Mouse (Mus musculus): ENCODE measurements around the gene Dcaf6. TPM values are rescaled to one million over a fixed set of nuclear protein-coding genes. Genes with fewer than 3 reads are reported as not detected.

Gene Dcaf6
- polyA plus RNA-seq, 1 experiment from 2014 or later: 17.0 TPM

- no peak overlapping the region for H3K9ac ChIP-seq
- 84% methylated on average over 13 of the region's 13 CpGs for WGBS
- no peaks in the 10 kb centered on the region for H3K9me3 ChIP-seq (ENCODE audit: control insufficient read depth, low read length)
- peaks cover 87% of the 10 kb centered on the region for H3K36me3 ChIP-seq (replicated peaks; ENCODE audit: control insufficient read depth, insufficient read depth)
- no peak for DNase-seq (ENCODE audit: low spot score)
- H3K27ac ChIP-seq: no peak overlapping the region
- H3K4me2 ChIP-seq (replicated peaks): no peak overlapping the region
- no peaks in the 10 kb centered on the region for H3K4me1 ChIP-seq (replicated peaks; ENCODE audit: control insufficient read depth, insufficient read depth, low read length)
- H3K4me3 ChIP-seq (replicated peaks; ENCODE audit: low read length): no peak overlapping the region
- no peak for ATAC-seq (ENCODE audit: low FRiP score)
- H3K27me3 ChIP-seq (ENCODE audit: control insufficient read depth, insufficient read depth, low read length): no peaks in the 10 kb centered on the region
These were observed 138.8 kb downstream of the Dcaf6 start for GRCm38 (mm10) chr1:165321393-165321861.

DNA sequence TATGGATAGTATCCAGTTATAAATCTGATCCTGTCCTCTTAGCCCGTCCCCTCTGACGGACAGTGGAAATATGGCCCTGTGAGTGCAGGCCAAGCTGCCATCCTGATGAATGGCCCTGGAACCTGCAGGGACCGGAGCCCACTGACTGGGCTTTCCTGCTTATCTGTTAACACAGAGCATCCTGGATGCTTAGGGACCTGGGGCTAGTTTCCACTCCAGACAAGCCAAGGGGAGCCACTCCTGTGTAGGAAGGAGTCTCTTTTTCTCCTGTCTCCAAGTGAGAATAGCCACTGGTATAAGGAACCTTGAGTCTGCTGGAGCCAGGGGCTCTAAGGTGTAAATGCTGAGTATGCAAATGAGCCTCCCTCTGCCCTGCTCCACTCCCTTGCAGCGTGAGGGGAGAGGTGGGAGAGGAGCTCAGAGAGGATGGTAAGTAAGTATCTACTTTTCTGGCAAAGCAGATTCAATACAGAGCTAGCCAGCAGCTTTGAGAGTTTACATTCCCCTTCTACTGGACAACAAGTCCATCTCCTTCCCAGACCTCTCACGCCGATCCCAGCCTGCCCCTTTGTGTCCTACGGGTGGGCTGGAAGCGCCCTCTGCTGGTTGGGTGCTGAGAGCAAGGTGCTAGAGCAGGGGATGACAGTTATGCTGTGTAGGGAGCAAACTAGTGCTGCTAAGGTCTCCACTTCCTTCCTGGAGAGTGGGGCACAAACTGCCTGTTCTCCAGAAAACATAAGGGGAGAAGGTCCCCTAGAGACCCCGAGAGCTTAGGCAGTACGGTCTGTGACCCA, 139.9 kb downstream of the Dcaf6 start:
- Histone ChIP-seq H3K9me3 (ENCODE audit: control insufficient read depth, low read length) (no peaks in the 10 kb centered on the region), H3K27ac (no peak overlapping the region), H3K4me1 (replicated peaks; ENCODE audit: control insufficient read depth, insufficient read depth, low read length) (no peaks in the 10 kb centered on the region), H3K27me3 (ENCODE audit: control insufficient read depth, insufficient read depth, low read length) (no peaks in the 10 kb centered on the region), H3K4me2 (replicated peaks) (no peak overlapping the region), H3K9ac (no peak overlapping the region), H3K36me3 (replicated peaks; ENCODE audit: control insufficient read depth, insufficient read depth) (peaks cover 81% of the 10 kb centered on the region), H3K4me3 (replicated peaks; ENCODE audit: low read length) (no peak overlapping the region)
- DNase-seq (ENCODE audit: low spot score) (peak; percentile 62), ATAC-seq (ENCODE audit: low FRiP score) (peak; percentile 61)
- 41% methylated on average over 10 of the region's 10 CpGs for WGBS

DNA sequence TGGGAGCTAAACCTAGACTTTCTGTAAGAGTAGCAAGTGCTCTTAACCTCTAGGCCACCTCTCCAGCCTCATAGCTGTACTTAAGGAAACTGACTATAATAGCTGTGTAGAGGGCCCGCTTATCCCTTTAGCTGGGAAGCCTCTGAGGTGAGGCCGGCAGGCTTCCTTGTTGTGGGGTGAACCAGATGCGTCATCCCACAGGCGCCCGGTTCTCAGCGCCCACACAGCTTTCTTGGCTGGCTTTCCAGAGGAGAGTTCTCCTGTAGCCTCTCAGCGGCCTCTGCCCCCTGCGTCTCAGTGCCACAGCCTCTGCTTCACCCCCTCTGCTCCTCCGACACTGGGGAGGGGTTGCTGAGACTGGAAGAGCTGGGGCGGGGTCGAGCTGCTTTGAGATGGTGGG, 143.9 kb downstream of the Dcaf6 start:
- H3K27ac ChIP-seq: no peak overlapping the region
- ATAC-seq (ENCODE audit: low FRiP score) (no peak), DNase-seq (ENCODE audit: low spot score) (no peak)
- 42% methylated on average over 11 of the region's 11 CpGs for WGBS
- peaks cover 68% of the 10 kb centered on the region for H3K36me3 ChIP-seq (replicated peaks; ENCODE audit: control insufficient read depth, insufficient read depth)
- no peaks in the 10 kb centered on the region for H3K9me3 ChIP-seq (ENCODE audit: control insufficient read depth, low read length)
- no peak overlapping the region for H3K4me3 ChIP-seq (replicated peaks; ENCODE audit: low read length)
- H3K27me3 ChIP-seq (ENCODE audit: control insufficient read depth, insufficient read depth, low read length): no peaks in the 10 kb centered on the region
- no peaks in the 10 kb centered on the region for H3K4me1 ChIP-seq (replicated peaks; ENCODE audit: control insufficient read depth, insufficient read depth, low read length)
- H3K9ac ChIP-seq: no peak overlapping the region
- no peak overlapping the region for H3K4me2 ChIP-seq (replicated peaks)

GRCm38 (mm10) chr1:165308180-165308579, 152.1 kb downstream of the Dcaf6 start:
- no peak overlapping the region for H3K4me3 ChIP-seq (replicated peaks; ENCODE audit: low read length)
- H3K4me1 ChIP-seq (replicated peaks; ENCODE audit: control insufficient read depth, insufficient read depth, low read length): no peaks in the 10 kb centered on the region
- 82% methylated on average over 11 of the region's 11 CpGs for WGBS
- ATAC-seq (ENCODE audit: low FRiP score) (no peak), DNase-seq (ENCODE audit: low spot score) (no peak)
- H3K9ac ChIP-seq: no peak overlapping the region
- H3K4me2 ChIP-seq (replicated peaks): no peak overlapping the region
- H3K9me3 ChIP-seq (ENCODE audit: control insufficient read depth, low read length): no peaks in the 10 kb centered on the region
- no peaks in the 10 kb centered on the region for H3K27me3 ChIP-seq (ENCODE audit: control insufficient read depth, insufficient read depth, low read length)
- peaks cover 63% of the 10 kb centered on the region for H3K36me3 ChIP-seq (replicated peaks; ENCODE audit: control insufficient read depth, insufficient read depth)
- H3K27ac ChIP-seq: no peak overlapping the region

DNA sequence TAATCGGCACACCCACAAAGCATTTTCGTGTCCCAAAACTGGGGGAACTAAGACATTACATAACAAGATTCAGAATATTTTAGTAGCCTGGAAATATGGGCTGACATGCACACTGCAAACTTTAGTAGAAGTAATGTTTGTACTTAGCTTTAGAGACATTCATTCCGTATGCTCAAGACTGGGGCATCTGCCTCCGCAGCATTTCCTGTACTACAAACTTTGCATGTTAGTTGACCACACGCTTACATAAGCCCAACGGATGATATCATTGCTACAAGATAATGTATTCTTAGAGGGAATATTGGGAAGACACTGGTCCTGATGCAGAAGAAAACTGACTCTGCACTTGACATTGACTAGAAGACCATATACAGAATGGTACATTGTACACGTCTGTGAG, 155.9 kb downstream of the Dcaf6 start:
- WGBS: 96% methylated on average over 7 of the region's 7 CpGs
- DNase-seq (ENCODE audit: low spot score) (no peak), ATAC-seq (ENCODE audit: low FRiP score) (no peak)
- Histone ChIP-seq H3K4me3 (replicated peaks; ENCODE audit: low read length) (no peak overlapping the region), H3K4me2 (replicated peaks) (no peak overlapping the region), H3K9me3 (ENCODE audit: control insufficient read depth, low read length) (no peaks in the 10 kb centered on the region), H3K9ac (no peak overlapping the region), H3K27me3 (ENCODE audit: control insufficient read depth, insufficient read depth, low read length) (no peaks in the 10 kb centered on the region), H3K36me3 (replicated peaks; ENCODE audit: control insufficient read depth, insufficient read depth) (peaks cover 32% of the 10 kb centered on the region), H3K4me1 (replicated peaks; ENCODE audit: control insufficient read depth, insufficient read depth, low read length) (0 out of 2 replicates have a peak, but pooled peaks cover 6% of the 10 kb centered on the region), H3K27ac (no peak overlapping the region)

DNA sequence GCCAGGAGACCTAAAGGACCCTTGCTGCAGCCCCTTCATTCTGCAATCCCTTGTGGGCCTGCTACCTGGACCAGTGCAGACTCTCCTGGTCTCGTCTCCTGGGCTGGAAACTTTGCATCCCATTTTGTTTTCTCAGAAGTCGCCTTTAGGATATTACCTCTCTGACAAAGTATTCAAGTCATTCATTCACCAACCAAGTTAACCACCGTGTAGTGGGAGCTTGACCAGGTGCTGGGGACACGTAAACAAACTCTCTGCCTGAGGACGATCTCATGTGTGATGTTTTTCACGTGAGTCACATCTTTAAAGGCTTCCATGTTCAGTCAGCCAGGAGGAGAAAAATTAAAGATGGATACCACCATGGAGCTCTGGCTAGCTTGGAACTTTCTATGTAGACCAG, 157.1 kb downstream of the Dcaf6 start:
- H3K4me1 ChIP-seq (replicated peaks; ENCODE audit: control insufficient read depth, insufficient read depth, low read length): 0 out of 2 replicates have a peak, but pooled peaks cover 6% of the 10 kb centered on the region
- H3K4me2 ChIP-seq (replicated peaks): no peak overlapping the region
- H3K27ac ChIP-seq: 0 out of 2 replicates have a peak overlapping the region, but pooled peaks have one; percentile 16
- DNase-seq (ENCODE audit: low spot score): no peak
- WGBS: 93% methylated on average over 6 of the region's 6 CpGs
- H3K36me3 ChIP-seq (replicated peaks; ENCODE audit: control insufficient read depth, insufficient read depth): peaks cover 24% of the 10 kb centered on the region
- H3K4me3 ChIP-seq (replicated peaks; ENCODE audit: low read length): no peak overlapping the region
- no peak for ATAC-seq (ENCODE audit: low FRiP score)
- no peak overlapping the region for H3K9ac ChIP-seq
- no peaks in the 10 kb centered on the region for H3K27me3 ChIP-seq (ENCODE audit: control insufficient read depth, insufficient read depth, low read length)
- no peaks in the 10 kb centered on the region for H3K9me3 ChIP-seq (ENCODE audit: control insufficient read depth, low read length)

- H3K4me3 ChIP-seq (replicated peaks; ENCODE audit: low read length): no peak overlapping the region
- 0 out of 2 replicates have a peak, but pooled peaks cover 6% of the 10 kb centered on the region for H3K4me1 ChIP-seq (replicated peaks; ENCODE audit: control insufficient read depth, insufficient read depth, low read length)
- DNase-seq (ENCODE audit: low spot score) (peak; percentile 66), ATAC-seq (ENCODE audit: low FRiP score) (peak; percentile 72)
- no peak overlapping the region for H3K4me2 ChIP-seq (replicated peaks)
- WGBS: 67% methylated on average over 13 of the region's 13 CpGs
- H3K9me3 ChIP-seq (ENCODE audit: control insufficient read depth, low read length): no peaks in the 10 kb centered on the region
- no peak overlapping the region for H3K9ac ChIP-seq
- 0 out of 2 replicates have a peak overlapping the region, but pooled peaks have one; percentile 16 for H3K27ac ChIP-seq
- H3K27me3 ChIP-seq (ENCODE audit: control insufficient read depth, insufficient read depth, low read length): no peaks in the 10 kb centered on the region
- H3K36me3 ChIP-seq (replicated peaks; ENCODE audit: control insufficient read depth, insufficient read depth): peaks cover 22% of the 10 kb centered on the region
These were observed 157.6 kb downstream of the Dcaf6 start for GRCm38 (mm10) chr1:165302455-165303208.

- Histone ChIP-seq H3K9me3 (ENCODE audit: control insufficient read depth, low read length) (no peaks in the 10 kb centered on the region), H3K4me1 (replicated peaks; ENCODE audit: control insufficient read depth, insufficient read depth, low read length) (0 out of 2 replicates have a peak, but pooled peaks cover 6% of the 10 kb centered on the region), H3K4me2 (replicated peaks) (no peak overlapping the region), H3K27ac (no peak overlapping the region), H3K36me3 (replicated peaks; ENCODE audit: control insufficient read depth, insufficient read depth) (peaks cover 15% of the 10 kb centered on the region; the same call in 1 of the 2 replicates), H3K4me3 (replicated peaks; ENCODE audit: low read length) (no peak overlapping the region), H3K9ac (no peak overlapping the region), H3K27me3 (ENCODE audit: control insufficient read depth, insufficient read depth, low read length) (no peaks in the 10 kb centered on the region)
- no peak for DNase-seq (ENCODE audit: low spot score)
- ATAC-seq (ENCODE audit: low FRiP score): no peak
- WGBS: 83% methylated on average over 2 of the region's 2 CpGs
These were observed 158.7 kb downstream of the Dcaf6 start for GRCm38 (mm10) chr1:165301567-165301966.

DNA sequence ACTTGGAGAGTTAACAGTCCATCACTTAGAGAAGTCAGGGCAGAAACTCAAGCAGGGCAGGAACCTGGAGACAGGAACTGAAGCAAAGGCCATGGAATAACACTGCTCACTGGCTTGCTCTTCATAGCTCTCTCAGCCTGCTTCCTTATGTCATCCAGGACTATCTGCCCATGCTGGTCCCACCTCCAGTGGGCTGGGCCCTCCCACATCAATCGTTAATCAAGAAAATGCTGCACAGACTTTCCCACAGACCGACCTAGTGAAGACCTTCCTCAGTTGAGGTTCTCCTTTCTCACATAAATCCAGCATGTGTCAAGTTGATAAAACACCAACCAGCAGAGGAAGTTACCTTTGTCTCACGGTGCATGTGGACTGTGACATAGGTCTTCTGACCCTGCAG, 159.2 kb downstream of the Dcaf6 start:
- Histone ChIP-seq H3K36me3 (replicated peaks; ENCODE audit: control insufficient read depth, insufficient read depth) (peaks cover 15% of the 10 kb centered on the region; the same call in 1 of the 2 replicates), H3K4me3 (replicated peaks; ENCODE audit: low read length) (no peak overlapping the region), H3K9ac (no peak overlapping the region), H3K9me3 (ENCODE audit: control insufficient read depth, low read length) (no peaks in the 10 kb centered on the region), H3K4me2 (replicated peaks) (no peak overlapping the region), H3K27me3 (ENCODE audit: control insufficient read depth, insufficient read depth, low read length) (no peaks in the 10 kb centered on the region), H3K4me1 (replicated peaks; ENCODE audit: control insufficient read depth, insufficient read depth, low read length) (0 out of 2 replicates have a peak, but pooled peaks cover 6% of the 10 kb centered on the region), H3K27ac (no peak overlapping the region)
- 88% methylated on average over 3 of the region's 3 CpGs for WGBS
- ATAC-seq (ENCODE audit: low FRiP score): no peak
- no peak for DNase-seq (ENCODE audit: low spot score)

Measured in hindbrain, embryonic 14.5 days (tissue).